Mouse (Mus musculus): Measurements from ENCODE around the gene Zbtb12.
A peak's percentile ranks its signal among the peaks of the same experiment; 100 is the strongest.
"Not testable (repeated sequence)": the region's sequence is repeated elsewhere in the genome, so short reads cannot be mapped to it uniquely, and the experiment has no call there.

Gene Zbtb12

GRCm38 (mm10) chr17:34874321-34874720 is 5.0 kb upstream of the Zbtb12 start:
- no peak for DNase-seq (ENCODE audit: low read depth, low spot score)

GRCm38 (mm10) chr17:34881166-34881565 is 1.9 kb downstream of the Zbtb12 start:
- DNase-seq (ENCODE audit: low read depth, low spot score): no peak

- no peak for DNase-seq (ENCODE audit: low read depth, low spot score)
These were observed 2.5 kb downstream of the Zbtb12 start, which contains the start of gene Gm20547 for GRCm38 (mm10) chr17:34881683-34882310. Gene Gm20547, minus strand, starts transcription at chr17:34882042.

- DNase-seq (ENCODE audit: low read depth, low spot score): no peak
These were observed 4.0 kb downstream of the Zbtb12 start for GRCm38 (mm10) chr17:34883332-34883731.

- no peak for DNase-seq (ENCODE audit: low read depth, low spot score)
These were observed 5.4 kb downstream of the Zbtb12 start for GRCm38 (mm10) chr17:34884704-34885103.

GRCm38 (mm10) chr17:34885615-34886014 is 6.3 kb downstream of the Zbtb12 start:
- DNase-seq (ENCODE audit: low read depth, low spot score): no peak

GRCm38 (mm10) chr17:34887942-34888341 is 8.7 kb downstream of the Zbtb12 start:
- no peak for DNase-seq (ENCODE audit: low read depth, low spot score)

- no peak for DNase-seq (ENCODE audit: low read depth, low spot score)
These were observed 10.9 kb downstream of the Zbtb12 start for GRCm38 (mm10) chr17:34890074-34890743.

GRCm38 (mm10) chr17:34891377-34891776 is 12.1 kb downstream of the Zbtb12 start:
- DNase-seq (ENCODE audit: low read depth, low spot score): peak; percentile 40

- no peak for DNase-seq (ENCODE audit: low read depth, low spot score)
These were observed 14.0 kb downstream of the Zbtb12 start for GRCm38 (mm10) chr17:34893072-34893824.

- peak; percentile 93 for DNase-seq (ENCODE audit: low read depth, low spot score)
These were observed 14.9 kb downstream of the Zbtb12 start for GRCm38 (mm10) chr17:34894074-34894597.

GRCm38 (mm10) chr17:34894801-34895530 is 15.7 kb downstream of the Zbtb12 start:
- DNase-seq (ENCODE audit: low read depth, low spot score): peak; percentile 44

GRCm38 (mm10) chr17:34895724-34896123 is 16.4 kb downstream of the Zbtb12 start:
- DNase-seq (ENCODE audit: low read depth, low spot score): no peak

GRCm38 (mm10) chr17:34896366-34896765 is 17.1 kb downstream of the Zbtb12 start:
- peak; percentile 70 for DNase-seq (ENCODE audit: low read depth, low spot score)

GRCm38 (mm10) chr17:34897373-34898159 is 18.3 kb downstream of the Zbtb12 start:
- DNase-seq (ENCODE audit: low read depth, low spot score): no peak

- DNase-seq (ENCODE audit: low read depth, low spot score): peak; percentile 84
These were observed 18.9 kb downstream of the Zbtb12 start, which contains the start of the genes C2 and Ehmt2 for GRCm38 (mm10) chr17:34898160-34898586. Gene C2, minus strand, starts transcription at chr17:34898265. Gene Ehmt2, plus strand, starts transcription at chr17:34898469.

- peak; percentile 51 for DNase-seq (ENCODE audit: low read depth, low spot score)
These were observed 19.4 kb downstream of the Zbtb12 start for GRCm38 (mm10) chr17:34898706-34899052.

- DNase-seq (ENCODE audit: low read depth, low spot score): peak; percentile 52
These were observed 20.0 kb downstream of the Zbtb12 start for GRCm38 (mm10) chr17:34899053-34899889.

GRCm38 (mm10) chr17:34899890-34900243 is 20.6 kb downstream of the Zbtb12 start:
- DNase-seq (ENCODE audit: low read depth, low spot score): peak; percentile 51

GRCm38 (mm10) chr17:34900826-34901225 is 21.5 kb downstream of the Zbtb12 start:
- not testable (repeated sequence) for DNase-seq (ENCODE audit: low read depth, low spot score)

All from CD4-positive, CD25-positive, alpha-beta regulatory T cell, adult 2 months (primary cell).